Mouse (Mus musculus): ENCODE results near the gene Ddx55. TPM values are rescaled to one million over a fixed set of nuclear protein-coding genes. Genes with fewer than 3 reads are reported as not detected.

Ddx55 gene
- total and polyA plus RNA-seq, 2 experiments from 2014 or later = 4.9 to 5.2 TPM

DNA sequence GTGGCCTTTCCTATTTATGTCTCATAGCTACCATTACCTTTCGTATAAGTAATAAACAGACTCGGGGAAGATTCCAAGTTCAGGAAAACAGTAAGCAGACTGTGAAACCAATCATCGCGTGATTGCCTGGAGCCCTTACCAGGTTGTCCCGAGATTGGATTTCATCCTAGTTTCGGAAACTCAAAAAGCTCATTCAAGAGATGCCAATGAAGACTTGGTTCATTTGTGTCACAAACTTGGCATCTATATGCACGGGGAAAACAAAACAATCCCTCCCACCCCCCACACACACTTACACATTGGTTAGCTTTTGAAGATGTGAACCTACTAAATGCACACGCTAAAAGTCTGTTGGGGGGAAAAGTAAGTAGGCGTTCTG lies 581 bp upstream of the Ddx55 start:
- DNase-seq (ENCODE audit: low spot score) (no peak), ATAC-seq (ENCODE audit: insufficient read depth, low read depth) (no peak)
- Histone ChIP-seq H3K4me1 (ENCODE audit: control insufficient read depth, insufficient read depth) (peaks cover 5% of the 10 kb centered on the region), H3K27ac (ENCODE audit: low read depth) (peak overlapping the region; percentile 88), H3K9ac (replicated peaks; ENCODE audit: low read depth, low read length) (peak overlapping the region; percentile 74), H3K4me2 (ENCODE audit: low read depth, low read length) (peak overlapping the region; percentile 89), H3K9me3 (replicated peaks; ENCODE audit: control insufficient read depth, low read length) (no peaks in the 10 kb centered on the region), H3K36me3 (replicated peaks; ENCODE audit: control insufficient read depth, insufficient read depth, low read length) (peaks cover 43% of the 10 kb centered on the region), H3K4me3 (ENCODE audit: low read depth, low read length) (peak overlapping the region; percentile 93), H3K27me3 (ENCODE audit: control insufficient read depth, insufficient read depth, low read length) (no peaks in the 10 kb centered on the region)
- 6% methylated on average over 9 of the region's 9 CpGs for WGBS
- TF ChIP-seq CTCF (IDR thresholded peaks at IDR 0.05; ENCODE audit: low read depth) = no peak
- no peak for TF ChIP-seq EP300 (IDR thresholded peaks at IDR 0.05; ENCODE audit: low read depth)

DNA sequence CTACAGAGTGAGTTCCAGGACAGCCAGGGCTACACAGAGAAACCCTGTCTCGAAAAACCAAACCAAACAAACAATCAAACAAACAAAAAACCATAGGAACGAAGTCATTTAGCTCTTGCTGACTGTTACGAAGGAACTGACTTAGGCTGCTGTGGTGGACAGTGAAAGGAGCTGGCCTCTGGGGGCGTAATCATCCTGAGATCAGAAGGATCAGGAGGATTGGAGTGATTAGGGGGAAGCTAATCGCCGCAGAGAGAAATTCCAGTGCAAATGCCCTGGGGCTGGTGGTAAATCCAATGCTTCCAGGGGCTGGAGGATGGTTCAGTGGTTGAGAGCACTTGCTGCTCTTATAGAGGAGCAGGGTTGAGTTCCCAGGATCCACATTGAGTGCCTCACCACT lies 943 bp downstream of the Ddx55 start:
- Histone ChIP-seq H3K4me2 (ENCODE audit: low read depth, low read length) (0 out of 2 replicates have a peak overlapping the region, but pooled peaks have one; percentile 89), H3K4me3 (ENCODE audit: low read depth, low read length) (no peak overlapping the region), H3K27ac (ENCODE audit: low read depth) (no peak overlapping the region), H3K9ac (replicated peaks; ENCODE audit: low read depth, low read length) (no peak overlapping the region), H3K27me3 (ENCODE audit: control insufficient read depth, insufficient read depth, low read length) (no peaks in the 10 kb centered on the region), H3K9me3 (replicated peaks; ENCODE audit: control insufficient read depth, low read length) (no peaks in the 10 kb centered on the region), H3K36me3 (replicated peaks; ENCODE audit: control insufficient read depth, insufficient read depth, low read length) (peaks cover 40% of the 10 kb centered on the region), H3K4me1 (ENCODE audit: control insufficient read depth, insufficient read depth) (peaks cover 5% of the 10 kb centered on the region)
- WGBS = 73% methylated on average over 6 of the region's 6 CpGs
- TF ChIP-seq EP300 (IDR thresholded peaks at IDR 0.05; ENCODE audit: low read depth) (no peak), CTCF (IDR thresholded peaks at IDR 0.05; ENCODE audit: low read depth) (no peak)
- DNase-seq (ENCODE audit: low spot score) (no peak), ATAC-seq (ENCODE audit: insufficient read depth, low read depth) (no peak)

DNA sequence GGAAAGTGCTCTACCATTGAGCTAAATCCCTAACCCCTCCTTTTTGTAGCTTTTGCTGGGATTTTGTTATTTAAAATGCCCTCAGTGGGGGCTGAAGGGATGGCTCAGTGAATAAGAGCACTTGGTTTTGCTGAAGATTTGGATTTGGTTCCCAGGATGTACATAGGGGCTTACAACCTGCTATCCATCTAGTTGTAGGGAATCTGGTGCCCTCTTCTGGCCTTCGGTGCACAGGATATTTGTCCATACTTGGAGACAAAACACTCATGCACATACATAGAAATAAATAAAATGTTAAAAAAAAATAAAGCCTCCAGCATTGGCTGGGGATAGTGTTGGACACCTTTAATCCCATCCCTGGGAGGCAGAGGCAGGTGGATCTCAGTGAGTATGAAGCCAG lies 2.5 kb downstream of the Ddx55 start:
- 77% methylated on average over 1 of the region's 1 CpGs for WGBS
- no peaks in the 10 kb centered on the region for H3K27me3 ChIP-seq (ENCODE audit: control insufficient read depth, insufficient read depth, low read length)
- H3K9ac ChIP-seq (replicated peaks; ENCODE audit: low read depth, low read length) = no peak overlapping the region
- peaks cover 52% of the 10 kb centered on the region for H3K36me3 ChIP-seq (replicated peaks; ENCODE audit: control insufficient read depth, insufficient read depth, low read length)
- H3K9me3 ChIP-seq (replicated peaks; ENCODE audit: control insufficient read depth, low read length) = no peaks in the 10 kb centered on the region
- DNase-seq (ENCODE audit: low spot score) = no peak
- peaks cover 5% of the 10 kb centered on the region for H3K4me1 ChIP-seq (ENCODE audit: control insufficient read depth, insufficient read depth)
- H3K4me3 ChIP-seq (ENCODE audit: low read depth, low read length) = no peak overlapping the region
- no peak for ATAC-seq (ENCODE audit: insufficient read depth, low read depth)
- H3K27ac ChIP-seq (ENCODE audit: low read depth) = no peak overlapping the region
- no peak overlapping the region for H3K4me2 ChIP-seq (ENCODE audit: low read depth, low read length)
- TF ChIP-seq EP300 (IDR thresholded peaks at IDR 0.05; ENCODE audit: low read depth) (no peak), CTCF (IDR thresholded peaks at IDR 0.05; ENCODE audit: low read depth) (peak; percentile 49)

DNA sequence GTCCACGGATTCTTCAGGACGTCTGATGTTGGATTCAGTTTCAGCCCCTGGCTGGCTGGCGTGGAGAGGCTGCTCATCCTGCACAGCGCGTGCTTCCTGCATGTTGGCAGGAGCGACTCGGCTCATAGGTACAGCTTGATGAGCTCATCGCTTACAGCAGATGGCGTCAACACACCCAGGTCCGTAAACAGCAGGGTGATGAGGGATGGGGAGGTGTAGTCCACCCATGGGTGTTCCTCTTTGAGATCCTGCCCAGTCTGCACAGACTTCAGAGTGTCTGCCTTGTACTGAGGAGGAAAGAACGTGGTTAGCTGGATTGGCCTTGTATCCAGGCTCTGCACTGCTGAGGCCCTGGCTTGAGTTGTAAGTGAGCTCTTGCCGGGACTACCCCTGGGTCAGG lies 18.4 kb downstream of the Ddx55 start:
- no peak for ATAC-seq (ENCODE audit: insufficient read depth, low read depth)
- H3K36me3 ChIP-seq (replicated peaks; ENCODE audit: control insufficient read depth, insufficient read depth, low read length) = peaks cover 99% of the 10 kb centered on the region
- no peaks in the 10 kb centered on the region for H3K27me3 ChIP-seq (ENCODE audit: control insufficient read depth, insufficient read depth, low read length)
- no peaks in the 10 kb centered on the region for H3K9me3 ChIP-seq (replicated peaks; ENCODE audit: control insufficient read depth, low read length)
- no peak overlapping the region for H3K4me2 ChIP-seq (ENCODE audit: low read depth, low read length)
- DNase-seq (ENCODE audit: low spot score) = no peak
- no peak overlapping the region for H3K4me3 ChIP-seq (ENCODE audit: low read depth, low read length)
- 78% methylated on average over 12 of the region's 12 CpGs for WGBS
- no peaks in the 10 kb centered on the region for H3K4me1 ChIP-seq (ENCODE audit: control insufficient read depth, insufficient read depth)
- no peak for TF ChIP-seq EP300 (IDR thresholded peaks at IDR 0.05; ENCODE audit: low read depth)
- no peak for TF ChIP-seq CTCF (IDR thresholded peaks at IDR 0.05; ENCODE audit: low read depth)
- no peak overlapping the region for H3K27ac ChIP-seq (ENCODE audit: low read depth)
- no peak overlapping the region for H3K9ac ChIP-seq (replicated peaks; ENCODE audit: low read depth, low read length)

DNA sequence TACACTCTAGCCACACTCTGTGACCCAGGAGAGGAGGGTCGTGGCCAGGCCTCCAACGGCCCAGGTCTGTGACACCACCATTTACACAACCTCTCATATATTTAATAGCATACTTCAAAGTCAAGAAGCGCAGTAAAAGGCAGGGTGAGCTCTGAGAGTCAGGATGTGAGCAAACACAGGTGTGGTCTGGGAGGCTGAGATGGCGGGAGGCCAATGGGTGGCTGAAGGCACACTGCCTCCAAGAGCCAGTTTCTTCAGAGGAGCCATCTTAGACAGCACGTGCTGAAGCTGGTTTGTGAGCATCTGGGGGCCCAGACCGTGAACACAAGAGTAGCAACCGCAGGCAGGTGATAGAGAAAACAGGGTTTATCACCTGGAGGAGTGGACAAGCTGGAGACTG lies 22.8 kb downstream of the Ddx55 start:
- H3K9me3 ChIP-seq (replicated peaks; ENCODE audit: control insufficient read depth, low read length) = no peaks in the 10 kb centered on the region
- H3K4me2 ChIP-seq (ENCODE audit: low read depth, low read length) = no peak overlapping the region
- DNase-seq (ENCODE audit: low spot score) (no peak), ATAC-seq (ENCODE audit: insufficient read depth, low read depth) (no peak)
- no peak overlapping the region for H3K27ac ChIP-seq (ENCODE audit: low read depth)
- 94% methylated on average over 7 of the region's 7 CpGs for WGBS
- H3K36me3 ChIP-seq (replicated peaks; ENCODE audit: control insufficient read depth, insufficient read depth, low read length) = peaks cover 70% of the 10 kb centered on the region
- H3K27me3 ChIP-seq (ENCODE audit: control insufficient read depth, insufficient read depth, low read length) = no peaks in the 10 kb centered on the region
- H3K4me1 ChIP-seq (ENCODE audit: control insufficient read depth, insufficient read depth) = peaks cover 14% of the 10 kb centered on the region
- no peak overlapping the region for H3K9ac ChIP-seq (replicated peaks; ENCODE audit: low read depth, low read length)
- H3K4me3 ChIP-seq (ENCODE audit: low read depth, low read length) = no peak overlapping the region
- TF ChIP-seq EP300 (IDR thresholded peaks at IDR 0.05; ENCODE audit: low read depth) (no peak), CTCF (IDR thresholded peaks at IDR 0.05; ENCODE audit: low read depth) (no peak)

DNA sequence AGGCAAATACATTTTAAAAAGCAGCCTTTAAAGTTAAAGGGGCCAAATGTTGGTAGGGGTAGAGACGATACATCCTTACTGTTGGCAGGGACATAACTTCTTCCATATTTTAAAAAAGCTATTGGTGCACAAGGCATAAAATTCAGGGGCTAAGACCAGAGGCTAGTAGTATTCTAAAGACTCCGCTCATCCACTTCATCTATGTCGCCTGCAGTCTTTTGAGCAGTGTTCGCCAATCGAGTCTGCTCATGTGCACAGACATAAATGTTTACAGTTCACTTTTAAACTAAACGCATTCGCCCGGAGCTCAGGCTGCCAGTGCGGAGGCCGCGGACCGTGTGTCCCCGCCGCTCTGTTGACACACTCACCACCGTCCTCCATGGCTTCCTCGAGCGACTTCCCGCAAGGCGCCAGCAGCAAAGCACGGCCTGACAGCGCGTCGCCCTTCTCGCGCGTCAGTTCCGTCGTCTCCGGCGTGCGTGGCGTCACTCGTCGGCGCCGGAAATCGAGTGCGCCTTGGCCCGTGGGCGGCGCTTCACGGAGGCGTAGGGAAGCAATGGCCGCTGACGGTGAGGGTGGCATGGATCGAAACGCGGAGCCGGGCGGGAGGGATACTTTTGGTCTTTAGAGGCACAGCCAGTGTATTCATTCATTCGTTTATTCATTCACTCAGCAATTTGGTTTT lies 26.1 kb downstream of the Ddx55 start, which contains the start of the genes Eif2b1 and Gtf2h3:
TSS of gene Eif2b1 (minus strand) at position 499 of the 685 bp plus-strand sequence.
TSS of gene Gtf2h3 (plus strand) at position 508 of the 685 bp plus-strand sequence.
- H3K27me3 ChIP-seq (ENCODE audit: control insufficient read depth, insufficient read depth, low read length) = no peaks in the 10 kb centered on the region
- H3K9me3 ChIP-seq (replicated peaks; ENCODE audit: control insufficient read depth, low read length) = no peaks in the 10 kb centered on the region
- H3K27ac ChIP-seq (ENCODE audit: low read depth) = peak within 1 kb of the TSS; percentile 52
- no peak for TF ChIP-seq EP300 (IDR thresholded peaks at IDR 0.05; ENCODE audit: low read depth)
- no peak for TF ChIP-seq CTCF (IDR thresholded peaks at IDR 0.05; ENCODE audit: low read depth)
- peak within 1 kb of the TSS; percentile 88 for H3K4me2 ChIP-seq (ENCODE audit: low read depth, low read length)
- peak within 1 kb of the TSS; percentile 63 for H3K4me3 ChIP-seq (ENCODE audit: low read depth, low read length)
- WGBS = under 1% methylated on average over 51 of the region's 51 CpGs
- peaks cover 14% of the 10 kb centered on the region for H3K4me1 ChIP-seq (ENCODE audit: control insufficient read depth, insufficient read depth)
- ATAC-seq (ENCODE audit: insufficient read depth, low read depth) (peak; percentile 93), DNase-seq (ENCODE audit: low spot score) (peak; percentile 84)
- H3K9ac ChIP-seq (replicated peaks; ENCODE audit: low read depth, low read length) = peak within 1 kb of the TSS; percentile 61
- H3K36me3 ChIP-seq (replicated peaks; ENCODE audit: control insufficient read depth, insufficient read depth, low read length) = peaks cover 42% of the 10 kb centered on the region
